Mouse (Mus musculus) forebrain, embryonic 15.5 days (tissue): ENCODE results near the gene Irak2. TPM values are rescaled to one million over a fixed set of nuclear protein-coding genes. Genes with fewer than 3 reads are reported as not detected.
A peak's percentile ranks its signal among the peaks of the same experiment; 100 is the strongest.
"Not testable (repeated sequence)": the region's sequence is repeated elsewhere in the genome, so short reads cannot be mapped to it uniquely, and the experiment has no call there.

Source experiments
- ATAC-seq: fragments of 200-750 bp; cut with Nextera tagmentation; replicated peaks from 2 replicates; pipeline ENCODE4 v1.8.0; 2017; ENCODE audit warnings: mild to moderate bottlenecking, moderate TSS enrichment, moderate library complexity
- H3K27ac ChIP-seq: fragments of 300-500 bp; sonication (generic); replicated peaks from 2 replicates; pipeline ENCODE4 v1.5.1; 2015; ENCODE audit warnings: mild to moderate bottlenecking, inconsistent platforms
- H3K27me3 ChIP-seq: fragments of 300-500 bp; sonication (generic); 2 replicates; pipeline ENCODE4 v1.6.1; 2015; ENCODE audit warnings: inconsistent platforms
- H3K36me3 ChIP-seq: fragments of 300-500 bp; sonication (generic); 2 replicates; pipeline ENCODE4 v1.6.1; 2015; ENCODE audit warnings: mild to moderate bottlenecking, inconsistent platforms
- H3K4me1 ChIP-seq: fragments of 300-500 bp; sonication (generic); 2 replicates; pipeline ENCODE4 v1.6.1; 2015; ENCODE audit warnings: inconsistent platforms
- H3K4me2 ChIP-seq: fragments of 300-500 bp; sonication (generic); replicated peaks from 2 replicates; pipeline ENCODE4 v1.6.1; 2015; ENCODE audit warnings: mild to moderate bottlenecking, inconsistent platforms
- H3K4me3 ChIP-seq: fragments of 300-500 bp; sonication (generic); 2 replicates; pipeline ENCODE4 v1.5.1; 2015; ENCODE audit warnings: mild to moderate bottlenecking, inconsistent platforms
- H3K9ac ChIP-seq: fragments of 300-500 bp; sonication (generic); replicated peaks from 2 replicates; pipeline ENCODE4 v1.6.1; 2015; ENCODE audit warnings: mild to moderate bottlenecking, inconsistent platforms
- H3K9me3 ChIP-seq: fragments of 300-500 bp; sonication (generic); 2 replicates; pipeline ENCODE4 v1.6.1; 2016; ENCODE audit warnings: inconsistent platforms
- WGBS: fragments of 180-500 bp; shearing (Covaris S2); methylation state at CpG from one replicate; pipeline ENCODE4 v1.1.7; 2015; ENCODE audit warnings: mixed read lengths; 5-methylcytosine and 5-hydroxymethylcytosine counted together
- polyA plus RNA-seq: library from polyadenylated mRNA; unstranded; fragments of >200 nt; fragmentation: Nextera tagmentation; extraction: Ambion mirVana; gene quantifications from 2 replicates; pipeline ENCODE4 v1.2.1, GENCODE M21; 2015

The Irak2 gene
- polyA plus RNA-seq, 1 experiment from 2014 or later: 1.3 TPM

GRCm38 (mm10) chr6:113660492-113661352, 22.5 kb downstream of the Irak2 start:
- no peaks in the 10 kb centered on the region for H3K36me3 ChIP-seq
- ATAC-seq: no peak
- H3K9ac ChIP-seq: no peak overlapping the region
- H3K27me3 ChIP-seq: no peaks in the 10 kb centered on the region
- no peak overlapping the region for H3K27ac ChIP-seq
- no peaks in the 10 kb centered on the region for H3K4me1 ChIP-seq
- no peak overlapping the region for H3K4me3 ChIP-seq
- no peaks in the 10 kb centered on the region for H3K9me3 ChIP-seq
- no peak overlapping the region for H3K4me2 ChIP-seq
- WGBS: 70% methylated on average over 14 of the region's 14 CpGs

- H3K27me3 ChIP-seq: no peaks in the 10 kb centered on the region
- no peaks in the 10 kb centered on the region for H3K36me3 ChIP-seq
- H3K9me3 ChIP-seq: no peaks in the 10 kb centered on the region
- no peak overlapping the region for H3K9ac ChIP-seq
- H3K27ac ChIP-seq: no peak overlapping the region
- H3K4me2 ChIP-seq: no peak overlapping the region
- WGBS: 66% methylated on average over 12 of the region's 12 CpGs
- no peaks in the 10 kb centered on the region for H3K4me1 ChIP-seq
- no peak overlapping the region for H3K4me3 ChIP-seq
- no peak for ATAC-seq
Observed at GRCm38 (mm10) chr6:113661353-113662241, 23.3 kb downstream of the Irak2 start.

GRCm38 (mm10) chr6:113662964-113663700, 24.9 kb downstream of the Irak2 start:
- Histone ChIP-seq H3K9me3 (no peaks in the 10 kb centered on the region), H3K27me3 (no peaks in the 10 kb centered on the region), H3K4me3 (no peak overlapping the region), H3K4me1 (no peaks in the 10 kb centered on the region), H3K27ac (no peak overlapping the region), H3K9ac (no peak overlapping the region), H3K36me3 (no peaks in the 10 kb centered on the region), H3K4me2 (no peak overlapping the region)
- no peak for ATAC-seq
- WGBS: 90% methylated on average over 8 of the region's 8 CpGs

GRCm38 (mm10) chr6:113664305-113664704, 26.0 kb downstream of the Irak2 start:
- H3K27me3 ChIP-seq: no peaks in the 10 kb centered on the region
- no peak overlapping the region for H3K4me3 ChIP-seq
- no peak overlapping the region for H3K4me2 ChIP-seq
- no peaks in the 10 kb centered on the region for H3K36me3 ChIP-seq
- no peaks in the 10 kb centered on the region for H3K9me3 ChIP-seq
- WGBS: 87% methylated on average over 7 of the region's 7 CpGs
- no peak overlapping the region for H3K27ac ChIP-seq
- no peak overlapping the region for H3K9ac ChIP-seq
- ATAC-seq: no peak
- H3K4me1 ChIP-seq: peaks cover 3% of the 10 kb centered on the region; the same call in 1 of the 2 replicates

GRCm38 (mm10) chr6:113667611-113668122, 29.4 kb downstream of the Irak2 start:
- Histone ChIP-seq H3K4me3 (no peak overlapping the region), H3K9ac (no peak overlapping the region), H3K4me2 (no peak overlapping the region), H3K27ac (no peak overlapping the region), H3K9me3 (no peaks in the 10 kb centered on the region), H3K27me3 (no peaks in the 10 kb centered on the region), H3K36me3 (no peaks in the 10 kb centered on the region), H3K4me1 (peaks cover 3% of the 10 kb centered on the region; the same call in 1 of the 2 replicates)
- WGBS: 60% methylated on average over 8 of the region's 8 CpGs
- ATAC-seq: no peak

GRCm38 (mm10) chr6:113668287-113669154, 30.3 kb downstream of the Irak2 start:
- ATAC-seq: 0 out of 2 replicates have a peak, but pooled peaks have one; percentile 38
- 39% methylated on average over 15 of the region's 15 CpGs for WGBS
- H3K27ac ChIP-seq: peak overlapping the region; percentile 23; the same call in 1 of the 2 replicates
- H3K27me3 ChIP-seq: no peaks in the 10 kb centered on the region
- H3K9ac ChIP-seq: no peak overlapping the region
- H3K4me2 ChIP-seq: no peak overlapping the region
- peaks cover 3% of the 10 kb centered on the region; the same call in 1 of the 2 replicates for H3K4me1 ChIP-seq
- no peak overlapping the region for H3K4me3 ChIP-seq
- H3K9me3 ChIP-seq: no peaks in the 10 kb centered on the region
- no peaks in the 10 kb centered on the region for H3K36me3 ChIP-seq

GRCm38 (mm10) chr6:113669821-113670220, 31.6 kb downstream of the Irak2 start:
- 83% methylated on average over 7 of the region's 7 CpGs for WGBS
- Histone ChIP-seq H3K4me3 (no peak overlapping the region), H3K27me3 (no peaks in the 10 kb centered on the region), H3K4me1 (peaks cover 3% of the 10 kb centered on the region; the same call in 1 of the 2 replicates), H3K9ac (no peak overlapping the region), H3K4me2 (no peak overlapping the region), H3K9me3 (no peaks in the 10 kb centered on the region), H3K36me3 (no peaks in the 10 kb centered on the region), H3K27ac (no peak overlapping the region)
- no peak for ATAC-seq

GRCm38 (mm10) chr6:113672029-113672428, 33.8 kb downstream of the Irak2 start:
- not testable (repeated sequence) for H3K36me3 ChIP-seq, H3K4me2 ChIP-seq

GRCm38 (mm10) chr6:113672989-113673388, 34.7 kb downstream of the Irak2 start:
- ATAC-seq: no peak
- no peak overlapping the region for H3K4me2 ChIP-seq
- WGBS: 87% methylated on average over 6 of the region's 6 CpGs
- no peak overlapping the region for H3K27ac ChIP-seq
- no peak overlapping the region for H3K4me3 ChIP-seq
- peaks cover 3% of the 10 kb centered on the region; the same call in 1 of the 2 replicates for H3K4me1 ChIP-seq
- no peak overlapping the region for H3K9ac ChIP-seq
- H3K9me3 ChIP-seq: no peaks in the 10 kb centered on the region
- no peaks in the 10 kb centered on the region for H3K27me3 ChIP-seq
- no peaks in the 10 kb centered on the region for H3K36me3 ChIP-seq

More at GRCm38 (mm10) chr6:113672029-113672428, 33.8 kb downstream of the Irak2 start:
- ATAC-seq, H3K4me3 ChIP-seq, H3K9me3 ChIP-seq, H3K27me3 ChIP-seq, H3K9ac ChIP-seq, H3K27ac ChIP-seq, H3K4me1 ChIP-seq: not testable (repeated sequence)
- 91% methylated on average over 1 of the region's 1 CpGs for WGBS

- H3K9ac ChIP-seq: no peak overlapping the region
- WGBS: 89% methylated on average over 4 of the region's 4 CpGs
- no peak overlapping the region for H3K4me2 ChIP-seq
- H3K4me3 ChIP-seq: no peak overlapping the region
- no peak overlapping the region for H3K27ac ChIP-seq
- H3K4me1 ChIP-seq: no peaks in the 10 kb centered on the region
- no peak for ATAC-seq
- H3K36me3 ChIP-seq: no peaks in the 10 kb centered on the region
- no peaks in the 10 kb centered on the region for H3K9me3 ChIP-seq
- no peaks in the 10 kb centered on the region for H3K27me3 ChIP-seq
Observed at GRCm38 (mm10) chr6:113675234-113675633, 37.0 kb downstream of the Irak2 start.

- H3K36me3 ChIP-seq: no peaks in the 10 kb centered on the region
- no peaks in the 10 kb centered on the region for H3K27me3 ChIP-seq
- H3K4me3 ChIP-seq: no peak overlapping the region
- H3K27ac ChIP-seq: no peak overlapping the region
- H3K4me2 ChIP-seq: no peak overlapping the region
- H3K9ac ChIP-seq: no peak overlapping the region
- no peaks in the 10 kb centered on the region for H3K9me3 ChIP-seq
- ATAC-seq: no peak
- H3K4me1 ChIP-seq: no peaks in the 10 kb centered on the region
- 91% methylated on average over 9 of the region's 9 CpGs for WGBS
Observed at GRCm38 (mm10) chr6:113675991-113676390, 37.7 kb downstream of the Irak2 start.
